ENCODE assay signal across 8 mouse cellular contexts in the genomic region with DNA sequence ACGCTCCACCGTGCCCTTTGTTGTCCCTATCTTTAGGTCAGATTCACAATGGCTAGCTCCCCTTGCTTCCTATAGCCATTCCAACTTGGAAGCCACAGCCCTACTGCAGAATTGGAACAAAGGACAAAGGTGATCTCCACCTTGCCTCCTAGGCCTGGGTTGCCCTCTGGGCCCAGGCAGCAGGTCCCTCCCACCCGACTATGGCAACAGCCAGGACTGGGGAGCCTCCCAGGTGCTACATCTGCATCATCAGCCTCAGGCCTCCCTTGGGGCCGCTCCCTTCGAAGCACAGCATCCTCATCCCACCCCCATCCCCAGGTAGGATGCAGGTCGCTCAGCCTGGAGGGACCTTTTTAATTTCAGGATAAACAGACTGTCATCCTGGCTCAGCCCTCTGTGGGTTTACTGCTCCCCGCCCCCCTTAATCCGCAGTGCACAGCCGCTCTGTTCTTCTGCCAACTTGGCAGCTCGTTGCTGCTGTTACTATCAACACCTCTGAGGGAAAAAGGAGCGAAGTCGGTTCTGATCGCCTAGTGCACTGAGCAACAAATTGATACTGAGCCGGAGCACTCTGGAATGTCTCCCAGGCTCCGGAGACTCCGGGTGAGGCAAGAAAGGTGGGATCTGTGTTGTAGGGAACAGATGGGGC. TPM values are rescaled to one million over a fixed set of nuclear protein-coding genes. Genes with fewer than 3 reads are reported as not detected.
DNase-seq lines count a peak whose midpoint lies in the region; ATAC-seq and TF ChIP-seq lines count a peak whose summit lies in the region.

No protein-coding gene starts in this region.

- H3K9me3 ChIP-seq in heart, embryonic 12.5 days (replicated peaks) = 0 out of 2 replicates have a peak, but pooled peaks cover 5% of the 10 kb centered on the region
- no peaks in the 10 kb centered on the region for H3K9me3 ChIP-seq in midbrain, postnatal 0 days (ENCODE audit: low read length)

- H3K36me3 ChIP-seq in heart, embryonic 12.5 days = no peaks in the 10 kb centered on the region
- H3K36me3 ChIP-seq in midbrain, postnatal 0 days (ENCODE audit: insufficient read depth, low read length) = no peaks in the 10 kb centered on the region

- WGBS in heart, embryonic 12.5 days = 15% methylated on average over 16 of the region's 16 CpGs
- WGBS in midbrain, postnatal 0 days = 18% methylated on average over 16 of the region's 16 CpGs

- no peak for TF ChIP-seq CTCF in gastrocnemius, adult 2 months (IDR thresholded peaks at IDR 0.05)
- TF ChIP-seq CTCF in midbrain, postnatal 0 days (IDR thresholded peaks at IDR 0.05) = no peak

- H3K9ac ChIP-seq in heart, embryonic 12.5 days = no peak overlapping the region
- H3K9ac ChIP-seq in midbrain, postnatal 0 days (replicated peaks; ENCODE audit: low read length, poor library complexity, severe bottlenecking) = peak overlapping the region; percentile 51; the same call in 1 of the 2 replicates

- peaks cover 32% of the 10 kb centered on the region for H3K4me1 ChIP-seq in heart, embryonic 12.5 days (replicated peaks)
- H3K4me1 ChIP-seq in midbrain, postnatal 0 days (ENCODE audit: insufficient read depth, low read length) = peaks cover 8% of the 10 kb centered on the region

- no peaks in the 10 kb centered on the region for H3K27me3 ChIP-seq in heart, embryonic 12.5 days (replicated peaks)
- no peaks in the 10 kb centered on the region for H3K27me3 ChIP-seq in midbrain, postnatal 0 days (ENCODE audit: insufficient read depth, low read length)

- H3K4me2 ChIP-seq in heart, embryonic 12.5 days = peak overlapping the region; percentile 59
- H3K4me2 ChIP-seq in midbrain, postnatal 0 days (ENCODE audit: low read depth, low read length, poor library complexity, severe bottlenecking) = peak overlapping the region; percentile 40

- H3K4me3 ChIP-seq in gastrocnemius, adult 2 months = peak overlapping the region; percentile 21
- peak overlapping the region; percentile 8 for H3K4me3 ChIP-seq in heart, embryonic 12.5 days
- peak overlapping the region; percentile 18; the same call in 1 of the 2 replicates for H3K4me3 ChIP-seq in midbrain, postnatal 0 days (ENCODE audit: low read depth, low read length)

- DNase-seq in gastrocnemius, adult 2 months = peak; percentile 25
- no peak for DNase-seq in gastrocnemius, postnatal 10 days
- peak; percentile 68 for DNase-seq in cerebellum, adult 9-10 months
- DNase-seq in layer of hippocampus, postnatal 10 days (ENCODE audit: low spot score in 2 of 2) = peak; percentile 60 to 64
- peak; percentile 84 for DNase-seq in midbrain, postnatal 0 days (ENCODE audit: low spot score)
- no peak for DNase-seq in urinary bladder, adult 2 months (ENCODE audit: low spot score)
- no peak for DNase-seq in spleen, postnatal 10 days (ENCODE audit: low spot score in 2 of 2)

- H3K27ac ChIP-seq in gastrocnemius, adult 2 months = no peak overlapping the region
- H3K27ac ChIP-seq in heart, embryonic 12.5 days (ENCODE audit: poor library complexity, severe bottlenecking) = no peak overlapping the region
- H3K27ac ChIP-seq in midbrain, postnatal 0 days (ENCODE audit: low read depth, low read length) = peak overlapping the region; percentile 70

- intact Hi-C loops in gastrocnemius, adult 2 months (cut with DNase I) = no loop called here

- ATAC-seq in heart, embryonic 12.5 days (ENCODE audit: insufficient number of reproducible peaks, low FRiP score) = no peak
- ATAC-seq in midbrain, postnatal 0 days (ENCODE audit: low FRiP score) = 0 out of 2 replicates have a peak, but pooled peaks have one; percentile 54

RNA-seq across cellular contexts. Expression of gene Dynll2, which starts 22.3 kb away (rescaled TPM):
- total RNA-seq in gastrocnemius, adult 2 months (2021) = 100 to 1,000 TPM; 193 to 205 TPM
- 100 to 1,000 TPM; 122 to 139 TPM for total RNA-seq in gastrocnemius, postnatal 10 days (2021)
- 21.4 and 22.5 TPM in 2 replicates for polyA plus RNA-seq in heart, embryonic 12.5 days (2016; fragmentation: Nextera tagmentation; extraction: Ambion mirVana)
- 100 to 1,000 TPM; 368 to 386 TPM for total RNA-seq in layer of hippocampus, postnatal 10 days (2021)
- 72.1 and 89.8 TPM in 2 replicates for total RNA-seq in midbrain, postnatal 0 days (2014; rRNA removed)
- polyA plus RNA-seq in midbrain, postnatal 0 days (2015; fragmentation: Nextera tagmentation; extraction: Ambion mirVana) = 54.5 and 56.8 TPM in 2 replicates
- polyA plus RNA-seq in urinary bladder, adult 2 months (2012; rRNA removed) = 99.3 and 124 TPM in 2 replicates

RNA-seq across cellular contexts. Expression of gene Srsf1, which starts 37.5 kb away (rescaled TPM):
- 10 to 100 TPM; 67.5 to 85.8 TPM for total RNA-seq in gastrocnemius, adult 2 months (2021)
- 100 to 1,000 TPM in 1 of 2 experiments, 10 to 100 TPM in 1; 89.5 to 128 TPM for total RNA-seq in gastrocnemius, postnatal 10 days (2021)
- polyA plus RNA-seq in heart, embryonic 12.5 days (2016; fragmentation: Nextera tagmentation; extraction: Ambion mirVana) = 254 and 260 TPM in 2 replicates
- 100 to 1,000 TPM; 218 to 245 TPM for total RNA-seq in layer of hippocampus, postnatal 10 days (2021)
- 280 and 374 TPM in 2 replicates for total RNA-seq in midbrain, postnatal 0 days (2014; rRNA removed)
- 111 and 125 TPM in 2 replicates for polyA plus RNA-seq in midbrain, postnatal 0 days (2015; fragmentation: Nextera tagmentation; extraction: Ambion mirVana)
- 240 and 325 TPM in 2 replicates for polyA plus RNA-seq in urinary bladder, adult 2 months (2012; rRNA removed)

RNA-seq across cellular contexts. Expression of gene Vezf1, which starts 58.4 kb away (rescaled TPM):
- 10 to 100 TPM; 76.5 to 87.2 TPM for total RNA-seq in gastrocnemius, adult 2 months (2021)
- total RNA-seq in gastrocnemius, postnatal 10 days (2021) = 10 to 100 TPM; 44.0 to 46.4 TPM
- 27.3 and 29.3 TPM in 2 replicates for polyA plus RNA-seq in heart, embryonic 12.5 days (2016; fragmentation: Nextera tagmentation; extraction: Ambion mirVana)
- 10 to 100 TPM; 26.0 to 28.5 TPM for total RNA-seq in layer of hippocampus, postnatal 10 days (2021)
- total RNA-seq in midbrain, postnatal 0 days (2014; rRNA removed) = 31.4 and 40.6 TPM in 2 replicates
- 29.7 and 30.9 TPM in 2 replicates for polyA plus RNA-seq in midbrain, postnatal 0 days (2015; fragmentation: Nextera tagmentation; extraction: Ambion mirVana)
- polyA plus RNA-seq in urinary bladder, adult 2 months (2012; rRNA removed) = 33.6 and 47.4 TPM in 2 replicates

Comparison
In these comparisons a context has a peak if more than half of its experiments do, and no peak if none do; other contexts are left out.
1. DNase-seq: peak in gastrocnemius, adult 2 months (single experiment), cerebellum, adult 9-10 months (single experiment), layer of hippocampus, postnatal 10 days (2 of 2) and midbrain, postnatal 0 days (single experiment); none in gastrocnemius, postnatal 10 days (single experiment), urinary bladder, adult 2 months (single experiment) and spleen, postnatal 10 days (0 of 2).
2. Peak in every context shown above with its lines, with median percentiles within 50 percentile points of each other: H3K4me3 ChIP-seq.